Mouse (Mus musculus) forebrain, embryonic 11.5 days (tissue): ENCODE measurements around the gene Susd4. TPM values are rescaled to one million over a fixed set of nuclear protein-coding genes. Genes with fewer than 3 reads are reported as not detected.
A peak's percentile ranks its signal among the peaks of the same experiment; 100 is the strongest.

Source experiments
- ATAC-seq: fragments of 200-750 bp; cut with Nextera tagmentation; replicated peaks from 2 replicates; pipeline ENCODE4 v1.8.0; 2017; ENCODE audit warnings: moderate TSS enrichment; ENCODE audit not compliant: low FRiP score
- DNase-seq: peaks from one replicate; pipeline ENCODE4 v3.0.0-alpha.2; 2017; ENCODE audit warnings: low spot score
- H3K27ac ChIP-seq: fragments of 300-500 bp; sonication (generic); 2 replicates; pipeline ENCODE4 v1.5.1; 2014; ENCODE audit warnings: low read depth, low read length
- H3K27me3 ChIP-seq: fragments of 300-500 bp; sonication (generic); 2 replicates; pipeline ENCODE4 v1.6.1; 2014; ENCODE audit warnings: mild to moderate bottlenecking, low read length, mixed read lengths; ENCODE audit not compliant: control insufficient read depth, insufficient read depth
- H3K36me3 ChIP-seq: fragments of 300-500 bp; sonication (generic); 2 replicates; pipeline ENCODE4 v1.6.1; 2014; ENCODE audit warnings: mild to moderate bottlenecking, low read length, moderate library complexity, mixed read lengths; ENCODE audit not compliant: control insufficient read depth, insufficient read depth
- H3K4me1 ChIP-seq: fragments of 300-500 bp; sonication (generic); replicated peaks from 2 replicates; pipeline ENCODE4 v1.6.1; 2014; ENCODE audit warnings: low read length, mixed read lengths; ENCODE audit not compliant: control insufficient read depth, insufficient read depth
- H3K4me2 ChIP-seq: fragments of 300-500 bp; sonication (generic); 2 replicates; pipeline ENCODE4 v1.6.1; 2014; ENCODE audit warnings: low read depth, mild to moderate bottlenecking, low read length, moderate library complexity, mixed read lengths; ENCODE audit not compliant: severe bottlenecking
- H3K4me3 ChIP-seq: fragments of 300-500 bp; sonication (generic); 2 replicates; pipeline ENCODE4 v1.5.1; 2014; ENCODE audit warnings: low read depth, low read length
- H3K9ac ChIP-seq: fragments of 300-500 bp; sonication (generic); 2 replicates; pipeline ENCODE4 v1.6.1; 2014; ENCODE audit warnings: low read length
- H3K9me3 ChIP-seq: fragments of 300-500 bp; sonication (generic); 2 replicates; pipeline ENCODE4 v1.6.1; 2016; ENCODE audit warnings: low read length, mixed read lengths; ENCODE audit not compliant: control insufficient read depth
- WGBS: fragments of 180-500 bp; shearing (Covaris S2); extraction: QIAGEN DNeasy Blood & Tissue Kit; methylation state at CpG from one replicate; pipeline ENCODE4 v1.1.7; 2014; 5-methylcytosine and 5-hydroxymethylcytosine counted together
- polyA plus RNA-seq: library from polyadenylated mRNA; unstranded; fragments of >200 nt; fragmentation: Nextera tagmentation; extraction: Ambion mirVana; gene quantifications from 2 replicates; pipeline ENCODE4 v1.2.1, GENCODE M21; 2014

The Susd4 gene
- polyA plus RNA-seq, 1 experiment from 2014 or later = 14.4 TPM

GRCm38 (mm10) chr1:182776749-182777410, 13.2 kb downstream of the Susd4 start:
- no peak for ATAC-seq
- peak; percentile 44 for DNase-seq
- H3K27ac ChIP-seq = no peak overlapping the region

GRCm38 (mm10) chr1:182778225-182778624, 14.6 kb downstream of the Susd4 start:
- Histone ChIP-seq H3K4me1 (no peaks in the 10 kb centered on the region; the same call in 1 of the 2 replicates), H3K27me3 (no peaks in the 10 kb centered on the region), H3K4me3 (no peak overlapping the region), H3K9me3 (no peaks in the 10 kb centered on the region), H3K36me3 (no peaks in the 10 kb centered on the region), H3K27ac (no peak overlapping the region), H3K4me2 (no peak overlapping the region), H3K9ac (no peak overlapping the region)
- no peak for ATAC-seq
- no peak for DNase-seq
- 86% methylated on average over 13 of the region's 13 CpGs for WGBS

More at GRCm38 (mm10) chr1:182776749-182777410, 13.2 kb downstream of the Susd4 start:
- Histone ChIP-seq H3K4me1 (no peaks in the 10 kb centered on the region; the same call in 1 of the 2 replicates), H3K9me3 (no peaks in the 10 kb centered on the region), H3K27me3 (no peaks in the 10 kb centered on the region), H3K4me2 (no peak overlapping the region), H3K4me3 (no peak overlapping the region), H3K36me3 (no peaks in the 10 kb centered on the region), H3K9ac (no peak overlapping the region)
- 77% methylated on average over 10 of the region's 10 CpGs for WGBS

GRCm38 (mm10) chr1:182779024-182779520, 15.4 kb downstream of the Susd4 start:
- no peak for ATAC-seq
- 96% methylated on average over 6 of the region's 6 CpGs for WGBS

GRCm38 (mm10) chr1:182783774-182784173, 20.1 kb downstream of the Susd4 start:
- Histone ChIP-seq H3K27ac (no peak overlapping the region), H3K36me3 (no peaks in the 10 kb centered on the region), H3K4me3 (no peak overlapping the region), H3K9me3 (no peaks in the 10 kb centered on the region), H3K27me3 (no peaks in the 10 kb centered on the region), H3K4me1 (no peaks in the 10 kb centered on the region), H3K4me2 (no peak overlapping the region), H3K9ac (no peak overlapping the region)
- ATAC-seq (no peak), DNase-seq (peak; percentile 18)
- WGBS = 91% methylated on average over 7 of the region's 7 CpGs

More at GRCm38 (mm10) chr1:182779024-182779520, 15.4 kb downstream of the Susd4 start:
- Histone ChIP-seq H3K9me3 (no peaks in the 10 kb centered on the region), H3K9ac (no peak overlapping the region), H3K27me3 (no peaks in the 10 kb centered on the region), H3K4me3 (no peak overlapping the region), H3K36me3 (no peaks in the 10 kb centered on the region), H3K27ac (no peak overlapping the region), H3K4me2 (no peak overlapping the region), H3K4me1 (no peaks in the 10 kb centered on the region; the same call in 1 of the 2 replicates)
- no peak for DNase-seq

GRCm38 (mm10) chr1:182784784-182785183, 21.1 kb downstream of the Susd4 start:
- no peak overlapping the region for H3K9ac ChIP-seq
- H3K4me3 ChIP-seq = no peak overlapping the region
- DNase-seq (no peak), ATAC-seq (no peak)
- no peak overlapping the region for H3K4me2 ChIP-seq
- H3K4me1 ChIP-seq = no peaks in the 10 kb centered on the region
- no peaks in the 10 kb centered on the region for H3K27me3 ChIP-seq
- WGBS = 93% methylated on average over 3 of the region's 3 CpGs
- no peaks in the 10 kb centered on the region for H3K9me3 ChIP-seq
- no peak overlapping the region for H3K27ac ChIP-seq
- H3K36me3 ChIP-seq = no peaks in the 10 kb centered on the region

- ATAC-seq (no peak), DNase-seq (no peak)
- no peak overlapping the region for H3K27ac ChIP-seq
- H3K36me3 ChIP-seq = no peaks in the 10 kb centered on the region
- H3K9me3 ChIP-seq = no peaks in the 10 kb centered on the region
- WGBS = 93% methylated on average over 5 of the region's 5 CpGs
- H3K27me3 ChIP-seq = no peaks in the 10 kb centered on the region
- H3K4me1 ChIP-seq = no peaks in the 10 kb centered on the region
- no peak overlapping the region for H3K4me3 ChIP-seq
- H3K4me2 ChIP-seq = no peak overlapping the region
- no peak overlapping the region for H3K9ac ChIP-seq
Measured at GRCm38 (mm10) chr1:182785504-182785903, 21.8 kb downstream of the Susd4 start.

- Histone ChIP-seq H3K4me3 (no peak overlapping the region), H3K36me3 (no peaks in the 10 kb centered on the region), H3K9ac (no peak overlapping the region), H3K9me3 (no peaks in the 10 kb centered on the region), H3K27me3 (no peaks in the 10 kb centered on the region), H3K27ac (no peak overlapping the region), H3K4me1 (no peaks in the 10 kb centered on the region), H3K4me2 (no peak overlapping the region)
- ATAC-seq (no peak), DNase-seq (no peak)
- WGBS = 48% methylated on average over 7 of the region's 7 CpGs
Measured at GRCm38 (mm10) chr1:182787030-182787429, 23.4 kb downstream of the Susd4 start.

GRCm38 (mm10) chr1:182788896-182789295, 25.2 kb downstream of the Susd4 start:
- Histone ChIP-seq H3K27ac (no peak overlapping the region), H3K4me3 (no peak overlapping the region), H3K4me1 (no peaks in the 10 kb centered on the region), H3K9me3 (no peaks in the 10 kb centered on the region), H3K36me3 (no peaks in the 10 kb centered on the region), H3K9ac (no peak overlapping the region), H3K4me2 (no peak overlapping the region), H3K27me3 (no peaks in the 10 kb centered on the region)
- ATAC-seq (no peak), DNase-seq (no peak)
- WGBS = 72% methylated on average over 6 of the region's 6 CpGs

GRCm38 (mm10) chr1:182792521-182793071, 28.9 kb downstream of the Susd4 start:
- no peaks in the 10 kb centered on the region for H3K36me3 ChIP-seq
- H3K4me3 ChIP-seq = no peak overlapping the region
- H3K9me3 ChIP-seq = no peaks in the 10 kb centered on the region
- H3K27me3 ChIP-seq = no peaks in the 10 kb centered on the region
- H3K9ac ChIP-seq = no peak overlapping the region
- H3K4me2 ChIP-seq = no peak overlapping the region
- H3K4me1 ChIP-seq = no peaks in the 10 kb centered on the region
- ATAC-seq (no peak), DNase-seq (peak; percentile 83)
- 24% methylated on average over 16 of the region's 16 CpGs for WGBS
- H3K27ac ChIP-seq = no peak overlapping the region
